Mouse (Mus musculus) adrenal gland, adult 10 weeks (tissue): ENCODE results near the gene Mrpl35. TPM values are rescaled to one million over a fixed set of nuclear protein-coding genes. Genes with fewer than 3 reads are reported as not detected.

Source experiments
- polyA plus RNA-seq: library from polyadenylated mRNA; stranded (reverse); fragments of 350-450 nt; fragmentation: Illumina TruSeq; extraction: RNeasy Lipid Tissue Mini Kit (QIAGEN cat#74804); gene quantifications from one replicate; pipeline ENCODE4 v1.2.3, GENCODE M21; 2014; ENCODE audit warnings: low read depth, low replicate concordance

The Mrpl35 gene
- polyA plus RNA-seq: 32.5 TPM

DNA sequence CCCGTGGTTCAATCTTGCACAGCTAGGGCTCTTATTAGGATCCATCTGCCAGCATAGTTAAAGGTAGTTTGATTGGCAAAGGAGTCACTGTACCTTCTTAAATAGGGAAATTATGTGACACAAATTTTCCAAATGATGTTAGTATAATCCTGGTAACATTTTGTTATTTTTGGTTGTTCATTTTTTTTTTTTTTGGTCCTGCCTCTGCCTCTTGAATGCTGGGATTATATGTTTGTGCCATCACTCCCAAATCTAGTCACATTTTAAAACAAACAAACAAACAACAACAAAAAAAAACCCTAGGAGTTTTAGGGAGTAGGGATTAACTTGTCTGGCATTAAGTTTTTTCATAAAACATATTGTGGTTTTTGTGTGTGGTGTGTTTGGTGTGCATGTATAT lies at the start of gene Mrpl35:
TSS of gene Mrpl35 (minus strand) at position 101 of the 400 bp plus-strand sequence.

DNA sequence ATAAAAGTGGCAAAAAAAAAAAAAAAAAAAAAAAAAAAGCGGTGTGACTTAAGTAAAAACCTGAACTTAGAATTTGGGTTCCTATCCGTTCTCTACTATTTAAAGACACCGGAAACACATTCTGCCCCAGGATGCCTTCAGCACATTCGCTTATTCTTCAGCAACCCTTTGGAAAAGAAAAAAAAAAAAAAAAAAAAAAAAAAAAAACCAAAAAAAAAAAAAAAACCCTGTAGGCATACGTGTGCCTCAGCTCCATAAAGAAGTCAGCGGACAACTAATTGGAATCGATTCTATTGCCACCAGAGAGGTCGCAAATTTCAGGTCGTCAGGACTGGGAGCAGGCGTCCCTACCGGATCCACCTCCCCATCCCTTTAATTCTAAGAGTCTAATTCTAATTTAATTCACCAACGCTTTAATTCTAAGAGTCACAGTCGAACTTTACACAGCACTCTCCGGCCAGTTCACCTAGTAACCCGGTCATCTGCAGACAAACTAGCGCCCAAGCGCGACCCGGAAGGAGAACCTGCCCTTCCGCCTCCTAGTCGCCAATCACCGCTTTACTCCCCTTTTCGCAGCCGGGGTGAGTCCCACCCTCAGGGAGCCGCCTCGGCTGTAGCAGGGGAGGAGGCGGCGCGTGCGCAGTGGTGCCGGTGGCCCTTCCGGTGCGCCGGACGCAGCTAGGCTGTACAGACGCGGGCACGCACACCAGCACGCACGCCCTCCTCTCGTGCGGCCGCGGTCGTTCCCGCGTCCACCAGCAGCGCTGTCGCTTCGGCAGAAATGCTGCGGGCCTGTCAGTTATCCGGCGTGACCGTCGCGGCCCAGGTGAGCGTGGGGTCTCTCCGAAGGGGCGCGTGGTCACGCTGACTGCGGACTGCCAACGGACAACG lies 4.2 kb upstream of the Mrpl35 start, which contains the start of gene Immt:
TSS of gene Immt (plus strand) at position 642 of the 891 bp plus-strand sequence.

Other genes starting within 250 kb of the Mrpl35 start
- 65.4 TPM for gene Kdm3a, start 194.0 kb downstream of the Mrpl35 start, polyA plus RNA-seq
- 15.3 TPM for gene Reep1, start 119.4 kb downstream of the Mrpl35 start, polyA plus RNA-seq
- 331 TPM for gene Immt, start 4.4 kb upstream of the Mrpl35 start, polyA plus RNA-seq
- gene Ptcd3, start 81.8 kb upstream of the Mrpl35 start, polyA plus RNA-seq: 448 TPM
- gene Polr1a, start 82.1 kb upstream of the Mrpl35 start, polyA plus RNA-seq: 40.4 TPM